Mouse (Mus musculus): ENCODE results near the gene Rybp.

Gene Rybp

DNA sequence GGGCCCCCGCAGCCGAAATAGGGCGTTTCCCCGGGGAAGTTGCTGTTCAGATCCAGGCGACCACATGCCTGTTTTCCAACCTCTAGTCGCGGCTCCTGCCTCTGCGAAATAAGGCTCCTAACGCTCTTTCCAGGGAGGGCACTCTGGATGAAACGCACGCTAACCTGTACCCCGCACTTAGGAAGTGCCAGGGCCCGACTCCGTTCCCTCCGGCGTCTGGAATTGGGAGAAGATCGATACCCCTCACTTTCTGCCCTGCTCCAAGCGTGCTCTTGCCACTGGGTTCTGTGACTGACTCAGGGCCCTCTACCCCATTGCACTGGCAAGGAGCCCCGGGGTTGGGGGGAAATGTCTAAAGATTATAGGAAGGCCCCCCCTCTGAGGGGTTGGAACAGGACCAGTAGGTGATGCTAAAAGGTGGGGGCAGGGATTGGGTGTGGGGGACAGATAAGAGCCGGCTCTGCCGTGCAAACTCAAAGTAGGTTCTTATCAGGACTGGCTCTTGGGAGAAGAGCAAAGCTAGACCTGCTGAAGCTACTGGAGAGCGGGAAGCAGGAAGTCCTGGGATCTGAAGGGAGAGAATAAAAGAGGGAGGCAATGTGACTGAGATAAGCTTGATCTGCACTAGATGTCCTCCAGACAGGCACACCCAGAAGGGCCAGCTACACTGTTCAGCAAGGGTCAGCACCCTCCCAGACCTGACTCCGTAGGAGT lies 888 bp upstream of the Rybp start:
- DNase-seq (ENCODE audit: low spot score in 2 of 2), result no peak

DNA sequence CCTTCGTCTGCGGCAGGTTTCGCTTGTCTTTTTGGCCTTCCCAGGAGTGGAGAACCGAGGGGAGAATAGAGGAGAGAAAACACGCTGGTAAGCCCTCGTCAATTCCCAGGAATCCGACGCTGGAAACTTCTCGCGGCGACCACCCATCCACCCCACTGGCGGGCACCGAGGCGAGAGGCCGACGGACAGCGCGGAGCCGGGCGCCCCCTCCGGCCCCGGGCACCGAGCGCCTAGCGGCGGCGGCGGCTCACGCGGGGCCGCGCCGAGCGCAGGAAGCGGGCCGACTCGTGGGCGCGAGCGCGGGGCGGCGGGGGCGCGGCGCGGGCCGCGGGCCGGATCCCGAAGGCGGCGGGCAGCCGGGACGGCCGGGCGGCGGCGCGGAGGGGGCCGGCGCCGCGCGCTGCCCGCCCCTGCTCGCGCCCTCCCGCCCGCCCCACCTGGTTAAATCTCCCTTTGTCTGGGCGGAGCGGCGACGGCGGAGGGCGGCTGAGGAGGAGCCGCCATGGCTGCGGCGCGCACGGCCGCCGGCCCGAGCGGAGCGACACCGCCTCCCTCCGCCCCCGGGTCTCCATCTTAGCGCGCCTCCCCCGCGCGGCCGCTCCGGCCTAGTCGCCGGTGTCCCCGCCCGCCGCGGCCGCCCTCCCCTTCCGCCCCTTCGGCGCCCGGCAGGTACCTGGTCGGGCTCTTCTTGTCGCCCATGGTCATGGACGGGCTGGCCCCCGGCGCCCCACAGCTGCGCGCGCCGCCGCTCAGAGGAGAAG lies 532 bp downstream of the Rybp start:
- DNase-seq (ENCODE audit: low spot score in 2 of 2), result peak; percentile 51 to 59

DNA sequence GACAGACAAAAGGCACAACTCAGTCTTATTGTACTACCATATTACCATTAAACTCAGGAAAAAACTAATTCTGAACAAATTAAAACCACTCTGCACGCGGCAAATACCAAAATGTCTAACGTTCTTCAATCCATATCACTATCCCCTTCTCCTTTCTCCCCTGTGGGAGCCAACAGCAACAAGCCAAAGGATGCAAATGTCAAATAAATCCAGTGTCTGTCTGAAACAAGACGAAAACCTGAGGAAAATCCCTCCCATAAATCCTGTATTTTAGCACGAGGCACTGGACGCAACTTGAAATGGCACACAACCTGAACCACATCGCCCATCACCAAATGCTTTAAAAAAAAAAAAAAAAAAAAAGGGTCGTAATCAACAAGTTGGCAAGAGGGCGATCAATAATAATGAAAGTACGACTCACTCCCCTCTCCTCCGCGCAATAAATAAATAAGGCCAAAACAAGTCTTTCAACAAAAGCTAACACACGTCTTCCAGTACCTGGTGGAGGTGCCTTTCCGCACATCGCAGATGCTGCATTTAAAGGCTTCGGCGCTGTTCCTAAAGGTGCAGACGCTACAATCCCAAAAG lies 1.2 kb downstream of the Rybp start:
- no peak for DNase-seq (ENCODE audit: low spot score in 2 of 2)

- no peak for DNase-seq (ENCODE audit: low spot score in 2 of 2)
Observed at GRCm38 (mm10) chr6:100278841-100279240, 8.4 kb downstream of the Rybp start.

DNA sequence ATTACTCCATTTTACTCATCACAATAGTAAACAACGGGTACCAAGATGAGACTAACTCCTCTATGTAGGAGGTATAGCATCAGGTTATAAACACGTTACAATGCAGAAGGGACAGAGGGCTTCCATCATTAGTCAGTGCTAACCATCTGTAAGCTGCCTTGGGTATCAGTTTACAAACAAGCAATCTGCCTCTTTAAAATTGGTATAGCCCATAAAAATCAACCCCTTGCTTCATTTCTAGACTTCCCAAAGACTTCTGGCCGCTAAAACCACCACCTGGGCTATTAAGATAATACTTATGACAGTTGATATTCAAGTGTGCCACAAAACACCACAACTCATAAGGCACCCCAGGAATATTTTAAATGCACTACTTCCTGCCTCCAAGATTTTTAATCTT lies 10.9 kb downstream of the Rybp start:
- no peak for DNase-seq (ENCODE audit: low spot score in 2 of 2)

GRCm38 (mm10) chr6:100275643-100276042 lies 11.6 kb downstream of the Rybp start:
- DNase-seq (ENCODE audit: low spot score in 2 of 2), result no peak

DNA sequence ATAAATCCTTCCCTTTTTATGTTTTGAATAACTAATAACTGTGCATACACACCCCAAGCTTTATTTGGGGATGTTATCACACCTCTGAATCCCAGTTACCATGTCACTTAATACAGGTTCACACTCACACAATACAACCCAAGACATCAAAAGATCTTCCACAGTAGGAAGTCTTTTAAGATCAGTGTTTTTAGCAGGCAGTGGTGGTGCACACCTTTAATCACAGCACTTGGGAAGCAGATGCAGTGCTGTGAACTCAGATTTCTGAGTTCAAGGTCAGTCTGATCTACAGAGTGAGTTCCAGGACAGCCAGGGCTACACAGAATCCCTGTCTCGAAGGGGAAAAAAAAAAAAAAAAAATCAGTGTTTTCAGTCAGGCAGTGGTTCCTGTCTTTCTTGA lies 13.7 kb downstream of the Rybp start:
- DNase-seq (ENCODE audit: low spot score in 2 of 2), result no peak

DNA sequence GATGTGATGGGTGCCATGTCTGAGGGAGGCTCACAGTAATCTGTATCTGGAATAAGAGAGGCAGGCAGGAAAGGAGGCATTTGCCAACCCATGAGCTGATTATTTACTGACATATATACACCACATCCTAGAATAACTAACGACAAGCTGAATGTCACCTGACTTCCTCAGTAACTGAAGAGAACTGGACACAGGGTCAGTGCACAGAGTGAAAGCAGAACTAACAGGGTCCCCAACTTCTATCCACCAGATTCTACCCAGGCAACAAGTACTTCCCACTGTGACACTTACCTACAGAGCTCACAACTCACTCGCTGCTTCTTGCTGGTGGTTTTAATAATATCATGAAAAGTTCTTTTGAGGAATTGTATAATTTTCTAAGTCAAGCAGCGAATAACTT lies 15.3 kb downstream of the Rybp start:
- no peak for DNase-seq (ENCODE audit: low spot score in 2 of 2)

- no peak for DNase-seq (ENCODE audit: low spot score in 2 of 2)
Observed at GRCm38 (mm10) chr6:100270765-100271164, 16.5 kb downstream of the Rybp start.

GRCm38 (mm10) chr6:100259607-100260006 lies 27.7 kb downstream of the Rybp start:
- no peak for DNase-seq (ENCODE audit: low spot score in 2 of 2)

DNA sequence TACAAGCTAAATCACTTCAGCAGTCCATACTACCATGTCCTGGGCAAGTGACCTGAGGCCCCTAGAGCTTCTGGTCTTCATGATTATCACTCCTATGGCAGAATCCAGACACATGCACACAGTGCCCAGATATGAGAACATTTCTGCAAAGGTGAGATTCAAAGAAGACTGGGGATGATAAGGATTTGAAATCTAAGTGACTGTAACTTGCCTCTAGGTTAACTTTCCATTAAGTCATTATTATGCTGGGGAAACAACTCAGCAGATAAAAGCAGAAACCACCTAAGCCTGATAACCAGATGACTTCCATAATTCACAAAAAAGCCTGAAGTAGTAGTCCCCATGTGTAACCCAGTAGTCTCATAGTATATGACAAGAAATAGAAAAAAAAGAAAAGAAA lies 29.0 kb downstream of the Rybp start:
- DNase-seq (ENCODE audit: low spot score in 2 of 2), result no peak

- DNase-seq (ENCODE audit: low spot score in 2 of 2), result no peak
Observed at GRCm38 (mm10) chr6:100255411-100255810, 31.9 kb downstream of the Rybp start.

DNA sequence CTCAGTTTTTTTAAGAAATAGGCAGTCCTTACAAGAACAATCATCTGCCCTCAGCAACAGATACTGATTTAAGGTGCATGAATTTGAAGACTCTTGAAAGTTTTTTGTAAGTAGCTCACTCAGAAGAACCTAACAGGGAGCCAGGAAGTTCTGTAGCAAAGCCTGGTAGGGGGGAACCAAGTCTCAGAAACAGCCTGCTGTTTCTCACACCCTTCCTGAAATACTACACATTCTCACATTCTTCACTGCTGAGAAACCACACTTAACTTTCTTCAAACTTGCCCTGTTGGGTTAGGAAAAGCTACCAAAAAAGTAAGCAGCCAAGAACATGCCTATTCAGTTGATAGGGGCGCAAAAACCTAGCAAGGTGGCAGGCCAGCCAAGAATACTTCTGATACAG lies 32.6 kb downstream of the Rybp start:
- no peak for DNase-seq (ENCODE audit: low spot score in 2 of 2)

GRCm38 (mm10) chr6:100244474-100244873 lies 42.8 kb downstream of the Rybp start:
- DNase-seq (ENCODE audit: low spot score in 2 of 2), result no peak

- no peak for DNase-seq (ENCODE audit: low spot score in 2 of 2)
Observed at GRCm38 (mm10) chr6:100235036-100235435, 52.2 kb downstream of the Rybp start.

- DNase-seq (ENCODE audit: low spot score in 2 of 2), result no peak
Observed at GRCm38 (mm10) chr6:100233522-100233921, 53.8 kb downstream of the Rybp start.

GRCm38 (mm10) chr6:100233061-100233460 lies 54.2 kb downstream of the Rybp start:
- no peak for DNase-seq (ENCODE audit: low spot score in 2 of 2)

DNA sequence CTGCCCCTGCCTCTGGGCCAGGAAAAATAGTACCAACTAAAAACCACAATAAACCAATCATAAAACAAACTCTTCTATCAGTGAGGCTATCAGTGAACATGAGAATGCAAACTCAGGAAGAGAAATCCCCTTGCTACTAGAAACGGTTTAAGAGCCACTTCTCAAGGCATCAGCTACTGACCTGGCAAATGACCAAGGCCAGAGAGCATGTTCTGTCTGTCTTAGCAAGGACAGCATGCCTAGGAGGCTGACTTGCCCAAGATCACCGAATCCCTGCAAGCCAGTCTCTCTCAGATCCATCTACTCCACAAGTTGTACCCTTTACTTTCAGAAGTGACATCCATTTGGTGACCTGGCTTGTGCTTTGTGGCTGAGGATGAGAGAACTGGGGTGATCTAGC lies 61.1 kb downstream of the Rybp start:
- no peak for DNase-seq (ENCODE audit: low spot score in 2 of 2)

DNA sequence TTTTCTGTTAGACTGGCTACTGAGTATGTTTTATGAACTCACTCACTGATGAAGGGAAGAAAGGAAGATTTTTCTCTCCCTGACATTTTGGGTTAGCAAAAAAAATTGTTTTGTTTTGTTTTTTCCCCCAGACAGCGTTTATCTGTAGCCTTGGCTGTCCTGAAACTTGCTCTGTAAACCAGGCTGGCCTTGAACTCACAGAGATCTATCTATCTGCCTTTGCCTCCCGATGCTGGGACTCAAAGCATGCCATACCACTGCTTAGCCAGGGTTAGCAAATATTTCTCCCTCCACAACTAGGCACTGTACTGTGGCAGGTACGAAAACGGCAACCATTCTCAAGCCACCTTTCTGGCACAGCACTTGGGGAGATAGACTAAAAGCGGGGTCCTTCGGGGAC lies 63.4 kb downstream of the Rybp start:
- DNase-seq (ENCODE audit: low spot score in 2 of 2), result no peak

DNA sequence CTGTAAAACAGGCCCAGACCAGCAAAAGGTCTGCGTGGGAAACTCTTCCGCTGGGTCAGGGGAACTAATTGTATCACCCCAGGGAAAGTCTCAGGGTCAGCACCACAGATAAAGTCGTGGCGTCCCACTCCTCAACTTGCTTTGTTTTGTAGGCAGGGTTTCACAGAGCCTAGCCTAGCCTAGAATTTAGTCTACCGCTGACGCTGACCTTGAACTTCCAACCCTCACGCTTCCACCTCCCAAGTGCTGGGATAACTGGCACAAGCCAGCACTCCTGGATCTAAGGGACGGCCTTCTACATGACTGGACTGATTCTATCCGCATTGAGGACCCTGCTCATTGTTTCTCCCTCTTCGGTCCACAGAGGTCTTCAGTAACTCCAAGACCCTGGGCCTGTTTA lies 63.9 kb downstream of the Rybp start:
- DNase-seq (ENCODE audit: low spot score in 2 of 2), result no peak

DNA sequence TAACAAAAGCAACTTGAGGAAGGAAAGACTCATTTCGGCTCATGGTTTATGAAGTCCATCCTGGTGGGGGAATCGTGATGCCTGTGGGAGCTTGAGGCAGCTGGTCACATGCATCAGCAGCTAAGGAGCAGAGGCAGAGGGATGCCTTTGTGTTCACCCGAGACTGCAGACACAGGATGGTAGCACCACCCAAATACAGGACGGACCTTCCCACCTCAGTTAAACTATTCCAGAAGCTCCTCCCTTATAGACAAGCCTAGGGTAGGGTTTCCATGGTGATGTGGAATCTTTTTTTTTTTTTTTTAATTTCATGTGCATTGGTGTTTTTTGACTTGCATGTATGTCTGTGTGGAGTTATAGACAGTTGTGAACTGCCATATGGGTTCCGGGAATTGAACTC lies 64.4 kb downstream of the Rybp start:
- no peak for DNase-seq (ENCODE audit: low spot score in 2 of 2)

DNA sequence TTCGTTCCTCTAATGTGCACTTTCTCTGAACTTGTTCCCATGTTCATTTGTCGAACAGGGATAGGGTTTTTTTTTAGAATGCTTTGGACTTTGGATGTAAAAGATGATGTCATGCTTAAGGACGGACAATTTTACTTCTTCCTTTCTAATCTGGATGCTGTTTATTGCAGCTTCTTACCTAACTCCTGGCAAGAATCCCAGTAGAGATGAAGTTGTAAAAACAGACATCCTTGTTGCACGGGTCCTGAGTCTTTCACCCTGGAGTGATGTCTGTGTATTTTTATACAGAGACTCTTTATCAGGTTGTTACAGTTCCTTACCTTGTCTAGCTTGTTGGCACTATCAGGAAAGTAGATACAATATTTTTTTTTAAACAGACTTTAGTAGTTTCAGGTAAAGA lies 65.5 kb downstream of the Rybp start:
- no peak for DNase-seq (ENCODE audit: low spot score in 2 of 2)

DNA sequence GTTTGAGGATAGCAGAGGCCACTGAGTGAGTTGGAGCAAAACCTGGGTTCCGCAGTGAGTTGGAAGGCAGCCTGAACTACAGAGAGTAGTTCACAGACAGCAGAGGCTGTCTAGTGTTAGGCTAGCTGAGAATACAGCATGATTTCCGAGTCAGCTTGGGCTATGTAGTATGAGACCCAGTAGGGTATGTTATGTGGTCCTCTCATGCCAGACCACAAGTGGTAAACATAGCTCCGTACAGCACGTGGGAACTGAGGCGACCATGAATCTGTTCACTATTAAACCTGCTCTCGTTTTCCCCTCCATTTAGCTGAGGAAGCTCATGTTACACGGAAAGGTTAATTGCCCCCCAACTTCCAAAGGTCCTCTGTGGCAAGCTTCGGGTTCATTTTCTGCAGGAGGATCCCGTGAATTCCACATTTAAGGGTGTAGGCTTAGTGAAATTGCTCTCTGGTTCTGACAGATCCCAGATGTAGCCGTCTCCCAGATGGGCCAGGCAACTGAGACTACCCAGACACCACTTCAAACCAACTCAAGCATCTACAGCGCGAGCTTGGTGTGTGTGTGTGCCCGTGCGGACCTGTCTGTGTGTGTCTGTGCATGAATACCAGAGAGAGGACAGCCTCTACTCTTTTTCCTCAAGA lies 66.2 kb downstream of the Rybp start:
- DNase-seq (ENCODE audit: low spot score in 2 of 2), result no peak

Data from frontal cortex, postnatal 36 days (tissue).